Mouse (Mus musculus) kidney, embryonic 16.5 days (tissue): ENCODE data around the gene Mok. TPM values are rescaled to one million over a fixed set of nuclear protein-coding genes. Genes with fewer than 3 reads are reported as not detected.
A peak's percentile ranks its signal among the peaks of the same experiment; 100 is the strongest.

Experiments
- ATAC-seq: fragments of 200-750 bp; cut with Nextera tagmentation; 2 replicates; pipeline ENCODE4 v1.8.0; 2017; ENCODE audit warnings: moderate TSS enrichment; ENCODE audit not compliant: low FRiP score, low TSS enrichment
- H3K27ac ChIP-seq: fragments of 300-500 bp; sonication (generic); 2 replicates; pipeline ENCODE4 v1.5.1; 2014; ENCODE audit warnings: low read length
- H3K27me3 ChIP-seq: fragments of 300-500 bp; sonication (generic); 2 replicates; pipeline ENCODE4 v1.6.1; 2014; ENCODE audit warnings: low read length, control low read depth, mixed read lengths; ENCODE audit not compliant: insufficient read depth
- H3K36me3 ChIP-seq: fragments of 300-500 bp; sonication (generic); 2 replicates; pipeline ENCODE4 v1.6.1; 2014; ENCODE audit warnings: low read length, control low read depth, mixed read lengths; ENCODE audit not compliant: insufficient read depth
- H3K4me1 ChIP-seq: fragments of 300-500 bp; sonication (generic); 2 replicates; pipeline ENCODE4 v1.6.1; 2014; ENCODE audit warnings: low read length, control low read depth, mixed read lengths; ENCODE audit not compliant: insufficient read depth
- H3K4me2 ChIP-seq: fragments of 300-500 bp; sonication (generic); replicated peaks from 2 replicates; pipeline ENCODE4 v1.6.1; 2014; ENCODE audit warnings: low read depth, low read length
- H3K4me3 ChIP-seq: fragments of 300-500 bp; sonication (generic); 2 replicates; pipeline ENCODE4 v1.5.1; 2014; ENCODE audit warnings: mild to moderate bottlenecking, low read length
- H3K9ac ChIP-seq: fragments of 300-500 bp; sonication (generic); replicated peaks from 2 replicates; pipeline ENCODE4 v1.6.1; 2014; ENCODE audit warnings: low read length
- H3K9me3 ChIP-seq: fragments of 300-500 bp; sonication (generic); 2 replicates; pipeline ENCODE4 v1.6.1; 2016; ENCODE audit warnings: low read length, control low read depth
- WGBS: fragments of 180-500 bp; shearing (Covaris S2); extraction: QIAGEN DNeasy Blood & Tissue Kit; methylation state at CpG from one replicate; pipeline ENCODE4 v1.1.7; 2014; 5-methylcytosine and 5-hydroxymethylcytosine counted together
- polyA plus RNA-seq: library from polyadenylated mRNA; unstranded; fragments of >200 nt; fragmentation: Nextera tagmentation; extraction: Ambion mirVana; gene quantifications from 2 replicates; pipeline ENCODE4 v1.2.1, GENCODE M21; 2015

Gene Mok
- polyA plus RNA-seq, result 7.2 and 8.2 TPM in 2 replicates

DNA sequence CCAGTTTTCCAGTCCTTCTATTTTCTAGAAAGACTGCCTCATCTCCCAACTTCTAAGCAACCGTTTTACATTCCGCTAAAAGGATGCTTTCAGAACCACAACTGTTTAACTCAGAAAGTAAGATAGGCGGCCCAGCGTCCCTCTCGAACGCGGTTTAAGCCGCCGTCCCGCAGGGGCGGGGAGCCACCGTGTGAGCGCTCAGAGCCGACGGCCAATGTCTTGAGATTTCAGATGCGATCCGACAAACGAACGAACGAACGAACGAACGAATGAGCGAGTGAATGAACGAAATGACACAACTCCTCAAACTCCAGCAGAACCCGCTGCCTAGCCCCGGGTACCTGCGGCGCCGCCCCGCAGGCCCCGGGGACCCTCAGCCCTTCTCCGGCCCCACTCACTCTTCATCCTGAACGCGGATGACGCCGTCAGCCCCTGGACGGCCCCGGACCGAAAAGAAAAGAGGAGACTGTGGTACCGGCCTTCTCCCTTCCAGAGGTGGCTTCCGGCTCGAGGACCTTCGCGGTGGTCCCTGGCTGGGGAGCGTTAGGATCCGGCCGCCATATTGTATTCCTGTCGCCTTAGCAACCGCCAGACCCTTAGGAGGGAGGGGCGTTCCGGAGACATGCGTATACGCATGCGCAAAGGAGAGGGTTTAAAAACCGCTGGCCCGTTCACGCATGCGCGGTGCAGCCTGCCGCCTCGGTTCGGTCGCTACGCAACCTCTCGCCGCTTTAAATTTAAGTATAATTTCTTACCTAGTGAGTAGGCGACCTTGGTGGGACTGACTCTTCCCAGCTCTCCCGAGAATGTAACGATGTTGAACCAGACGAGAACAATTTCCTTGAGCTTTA lies at the start of gene Mok:
Mok (minus strand) TSS at position 592 of the 851 bp plus-strand sequence.
- peak within 1 kb of the TSS; percentile 78 for H3K4me2 ChIP-seq
- H3K4me3 ChIP-seq, result peak within 1 kb of the TSS; percentile 86
- H3K27me3 ChIP-seq, result no peaks in the 10 kb centered on the region
- no peaks in the 10 kb centered on the region for H3K36me3 ChIP-seq
- H3K27ac ChIP-seq, result 0 out of 2 replicates have a peak within 1 kb of the TSS, but pooled peaks have one; percentile 20
- peak; percentile 43 for ATAC-seq
- H3K9ac ChIP-seq, result peak within 1 kb of the TSS; percentile 71
- H3K9me3 ChIP-seq, result no peaks in the 10 kb centered on the region
- WGBS, result under 1% methylated on average over 71 of the region's 71 CpGs
- H3K4me1 ChIP-seq, result peaks cover 14% of the 10 kb centered on the region

DNA sequence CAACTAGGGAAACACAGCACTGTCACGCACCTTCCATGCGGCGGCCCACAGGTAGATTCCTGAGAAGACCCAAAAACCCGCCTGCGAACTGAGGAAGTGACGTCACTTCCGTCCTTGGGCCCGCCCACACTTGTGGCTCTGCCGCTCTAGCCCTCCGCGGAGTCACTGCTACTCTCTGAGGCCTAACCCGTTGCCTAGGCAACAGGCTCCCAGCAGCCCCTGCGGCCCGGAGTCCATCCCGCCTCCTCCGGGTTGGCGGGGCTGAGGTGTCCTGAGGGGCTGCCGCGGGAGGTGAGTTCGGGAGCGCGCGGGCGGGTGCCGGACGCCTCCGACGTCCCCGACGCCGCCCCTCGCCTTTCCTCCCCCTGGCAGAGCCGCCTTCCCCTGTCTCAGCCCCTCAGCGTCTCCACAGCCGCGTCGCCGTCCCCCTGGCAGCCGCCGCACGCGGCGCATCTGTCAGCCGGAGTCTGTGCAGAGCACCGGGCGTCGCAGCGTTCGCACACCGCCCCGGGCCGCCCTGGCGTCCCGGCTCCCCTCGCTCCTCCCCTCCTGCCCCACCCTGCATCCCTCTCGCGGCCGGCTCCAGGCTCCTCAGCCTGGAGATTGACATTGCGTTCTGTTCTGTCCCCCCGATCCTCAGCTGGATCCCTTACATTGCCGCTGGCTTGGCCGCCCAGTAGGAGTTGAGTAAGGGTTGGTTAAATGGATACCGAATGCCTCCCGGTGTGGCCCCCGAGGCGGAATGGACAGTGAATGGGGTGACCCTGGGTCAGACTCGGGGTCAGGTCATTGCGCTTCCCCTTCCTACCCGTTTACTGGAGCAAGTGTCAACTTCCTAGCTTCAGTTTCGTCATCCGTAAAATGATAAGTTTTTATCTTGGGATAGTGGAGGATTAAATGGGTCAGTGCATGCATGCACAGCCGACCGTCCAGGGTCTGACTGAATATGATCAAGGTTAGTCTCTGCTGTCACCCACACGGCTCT lies 48.6 kb upstream of the Mok start, which contains the start of the genes Cinp and Tecpr2:
Cinp (minus strand) TSS at position 110 of the 985 bp plus-strand sequence.
Tecpr2 (plus strand) TSS at position 229 of the 985 bp plus-strand sequence.
- under 1% methylated on average over 68 of the region's 74 CpGs for WGBS
- peak; percentile 99 for ATAC-seq
- H3K36me3 ChIP-seq, result no peaks in the 10 kb centered on the region

DNA sequence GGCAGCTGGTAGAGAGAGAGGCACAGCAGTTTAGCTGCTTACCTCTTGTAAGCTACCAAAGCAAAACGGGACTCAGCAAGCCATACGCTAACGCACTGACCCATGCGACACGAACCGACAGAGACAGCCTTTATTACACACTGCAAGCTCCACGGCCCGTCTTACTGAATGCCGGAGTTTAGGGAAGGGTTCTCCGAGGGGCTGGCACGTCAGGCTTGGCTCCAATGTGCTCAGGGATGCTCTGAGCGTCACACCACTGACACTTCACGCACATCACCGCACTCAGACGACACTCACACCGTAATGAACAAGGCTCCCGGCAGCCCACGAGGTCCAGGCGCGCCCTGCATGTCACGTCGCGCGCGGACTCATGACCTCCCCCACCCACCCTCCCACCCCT lies 47.9 kb upstream of the Mok start:
- Histone ChIP-seq H3K4me2 (peak overlapping the region; percentile 73), H3K9me3 (no peaks in the 10 kb centered on the region), H3K4me3 (peak overlapping the region; percentile 86), H3K4me1 (peaks cover 15% of the 10 kb centered on the region), H3K27me3 (no peaks in the 10 kb centered on the region), H3K36me3 (no peaks in the 10 kb centered on the region), H3K27ac (no peak overlapping the region), H3K9ac (peak overlapping the region; percentile 90)
- under 1% methylated on average over 25 of the region's 25 CpGs for WGBS
- peak; percentile 63 for ATAC-seq

More for the DNA sequence above, 48.6 kb upstream of the Mok start, which contains the start of the genes Cinp and Tecpr2:
- Histone ChIP-seq H3K27me3 (no peaks in the 10 kb centered on the region), H3K27ac (peak within 1 kb of the TSS; percentile 79), H3K9ac (peak within 1 kb of the TSS; percentile 90), H3K4me3 (peak within 1 kb of the TSS; percentile 86), H3K4me2 (peak within 1 kb of the TSS; percentile 96), H3K4me1 (peaks cover 15% of the 10 kb centered on the region), H3K9me3 (no peaks in the 10 kb centered on the region)

DNA sequence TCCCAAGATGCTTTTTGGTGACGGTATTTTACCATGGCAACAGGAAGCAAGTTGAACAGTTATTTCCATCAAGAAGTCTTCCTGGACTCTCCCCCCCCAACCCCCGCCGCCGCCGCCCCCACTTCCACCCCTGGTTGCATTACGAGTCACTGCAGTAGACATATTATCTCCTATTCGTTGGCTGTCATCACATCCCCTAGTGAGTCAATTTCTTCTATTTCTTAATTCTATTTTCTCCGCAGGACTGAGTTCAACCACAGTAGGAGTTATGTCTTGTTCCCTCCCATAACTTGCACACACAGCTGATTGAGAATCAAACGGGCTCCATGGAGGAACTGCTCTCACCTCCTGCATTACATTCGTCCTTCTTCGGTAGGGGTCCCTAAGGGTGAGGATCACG lies 47.4 kb upstream of the Mok start:
- ATAC-seq, result no peak
- peaks cover 15% of the 10 kb centered on the region for H3K4me1 ChIP-seq
- 29% methylated on average over 12 of the region's 12 CpGs for WGBS
- no peaks in the 10 kb centered on the region for H3K9me3 ChIP-seq
- peak overlapping the region; percentile 73 for H3K4me2 ChIP-seq
- H3K27me3 ChIP-seq, result no peaks in the 10 kb centered on the region
- no peak overlapping the region for H3K27ac ChIP-seq
- peak overlapping the region; percentile 86 for H3K4me3 ChIP-seq
- H3K36me3 ChIP-seq, result 0 out of 2 replicates have a peak, but pooled peaks cover 1% of the 10 kb centered on the region
- H3K9ac ChIP-seq, result peak overlapping the region; percentile 90

DNA sequence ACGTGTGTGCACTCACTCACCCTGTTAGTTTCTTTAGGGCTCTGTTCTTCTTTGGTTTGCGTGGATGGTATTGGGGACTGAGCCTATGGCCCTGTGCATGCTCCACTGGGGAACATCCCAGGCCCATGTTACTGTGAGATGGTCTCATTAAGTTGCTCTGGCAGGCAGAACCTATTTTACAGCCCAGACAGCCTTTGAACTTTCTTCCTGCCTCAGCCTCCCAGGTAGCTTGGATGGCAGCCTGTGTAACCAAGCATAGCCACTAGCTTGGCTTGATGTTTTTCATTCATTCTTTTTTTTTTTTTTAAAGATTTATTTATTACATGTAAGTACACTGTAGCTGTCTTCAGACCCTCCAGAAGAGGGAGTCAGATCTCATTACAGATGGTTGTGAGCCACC lies 44.5 kb upstream of the Mok start:
- no peak for ATAC-seq
- H3K9ac ChIP-seq, result no peak overlapping the region
- 0 out of 2 replicates have a peak, but pooled peaks cover 16% of the 10 kb centered on the region for H3K36me3 ChIP-seq
- no peaks in the 10 kb centered on the region for H3K9me3 ChIP-seq
- H3K27ac ChIP-seq, result no peak overlapping the region
- no peak overlapping the region for H3K4me3 ChIP-seq
- 85% methylated on average over 2 of the region's 2 CpGs for WGBS
- peaks cover 15% of the 10 kb centered on the region for H3K4me1 ChIP-seq
- H3K27me3 ChIP-seq, result no peaks in the 10 kb centered on the region
- no peak overlapping the region for H3K4me2 ChIP-seq

DNA sequence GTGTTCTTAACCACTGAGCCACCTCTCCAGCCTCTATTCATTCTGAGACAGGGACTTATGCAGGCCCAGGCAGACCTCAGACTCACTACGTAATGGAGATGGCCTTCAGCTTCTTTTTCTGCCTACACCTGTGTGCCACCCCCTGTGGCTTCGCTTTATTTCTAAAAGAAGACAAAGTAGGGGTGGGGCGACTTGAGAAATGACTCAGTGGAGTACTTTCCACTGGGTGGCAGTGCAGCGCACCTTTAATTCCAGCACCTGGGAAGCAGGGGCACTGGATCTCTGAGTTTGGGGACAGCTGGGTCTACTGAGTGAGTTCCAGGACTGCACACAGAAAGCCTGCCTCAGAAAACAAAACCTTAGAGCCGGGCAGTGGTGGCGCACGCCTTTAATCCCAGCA lies 41.6 kb upstream of the Mok start:
- ATAC-seq, result no peak
- no peak overlapping the region for H3K9ac ChIP-seq
- WGBS, result 89% methylated on average over 7 of the region's 7 CpGs
- no peaks in the 10 kb centered on the region for H3K4me1 ChIP-seq
- no peak overlapping the region for H3K4me3 ChIP-seq
- no peak overlapping the region for H3K4me2 ChIP-seq
- H3K36me3 ChIP-seq, result peaks cover 38% of the 10 kb centered on the region
- H3K27ac ChIP-seq, result no peak overlapping the region
- no peaks in the 10 kb centered on the region for H3K27me3 ChIP-seq
- no peaks in the 10 kb centered on the region for H3K9me3 ChIP-seq

DNA sequence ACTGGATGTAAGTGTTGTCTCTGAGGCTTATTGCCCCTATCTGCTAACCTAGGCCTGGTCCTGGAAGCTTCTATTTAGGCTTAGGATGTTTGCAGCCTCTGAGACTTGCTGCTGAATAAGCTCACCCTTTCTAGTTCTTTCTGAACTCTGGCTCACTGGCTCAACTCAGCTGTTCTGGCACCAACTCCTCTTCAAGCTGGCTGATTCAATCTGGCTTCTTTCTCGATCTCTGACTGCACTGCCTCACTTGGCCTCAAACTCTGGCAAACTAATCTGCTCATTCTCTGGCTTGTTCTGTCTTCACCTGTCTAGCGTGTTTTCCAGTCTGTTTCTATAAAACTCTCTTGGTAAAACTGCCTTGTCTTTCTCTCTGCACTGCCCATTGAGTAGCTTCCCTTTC lies 34.6 kb upstream of the Mok start:
- no peak for ATAC-seq
- H3K4me3 ChIP-seq, result no peak overlapping the region
- H3K9me3 ChIP-seq, result no peaks in the 10 kb centered on the region
- H3K27ac ChIP-seq, result no peak overlapping the region
- peaks cover 68% of the 10 kb centered on the region for H3K36me3 ChIP-seq
- H3K4me1 ChIP-seq, result no peaks in the 10 kb centered on the region
- no peaks in the 10 kb centered on the region for H3K27me3 ChIP-seq
- H3K9ac ChIP-seq, result no peak overlapping the region
- 92% methylated on average over 2 of the region's 2 CpGs for WGBS
- H3K4me2 ChIP-seq, result no peak overlapping the region

DNA sequence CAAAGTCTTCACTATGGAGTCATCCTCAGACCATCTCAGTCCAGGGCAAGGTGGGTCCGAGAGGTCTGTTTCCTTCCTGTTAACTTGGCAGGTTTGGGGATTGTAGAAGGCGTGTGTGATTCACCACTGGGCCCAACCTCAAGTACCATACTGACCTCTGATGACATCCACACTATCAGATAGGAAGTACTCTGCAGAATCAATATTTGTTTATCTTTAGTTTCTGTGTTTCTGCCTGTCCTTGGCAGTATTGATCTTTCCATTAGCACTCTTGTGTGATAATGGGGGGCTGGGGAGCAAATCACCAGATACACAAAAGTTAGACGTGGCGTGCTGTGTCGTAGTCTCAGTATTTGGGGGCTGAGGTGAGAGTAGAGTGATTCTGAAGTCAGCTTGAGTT lies 30.5 kb upstream of the Mok start:
- WGBS, result 97% methylated on average over 5 of the region's 5 CpGs
- ATAC-seq, result no peak
- Histone ChIP-seq H3K9ac (no peak overlapping the region), H3K4me2 (no peak overlapping the region), H3K4me1 (no peaks in the 10 kb centered on the region), H3K4me3 (no peak overlapping the region), H3K27ac (no peak overlapping the region), H3K9me3 (no peaks in the 10 kb centered on the region), H3K36me3 (peaks cover 52% of the 10 kb centered on the region), H3K27me3 (no peaks in the 10 kb centered on the region)

DNA sequence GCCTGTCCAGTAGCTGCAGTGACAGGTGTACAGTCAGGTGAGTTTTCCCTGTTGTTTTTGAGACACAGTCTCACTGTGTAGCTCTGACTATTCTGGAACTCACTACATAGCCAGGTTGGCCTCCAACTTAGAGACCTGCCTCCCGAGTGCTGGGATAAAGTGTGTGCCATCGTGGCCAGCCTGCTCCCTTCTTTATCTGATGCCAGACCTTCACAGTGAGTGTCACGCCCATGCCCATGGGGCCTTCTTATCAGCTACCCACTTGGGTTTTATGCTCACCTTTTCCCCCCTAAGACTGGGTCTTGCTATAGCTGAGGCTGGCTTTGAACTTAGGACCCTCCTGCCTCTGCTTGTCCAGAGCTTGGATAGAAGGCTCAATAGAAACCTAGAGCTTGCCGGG lies 29.4 kb upstream of the Mok start:
- no peak overlapping the region for H3K9ac ChIP-seq
- H3K27ac ChIP-seq, result no peak overlapping the region
- peaks cover 43% of the 10 kb centered on the region for H3K36me3 ChIP-seq
- no peak overlapping the region for H3K4me2 ChIP-seq
- WGBS, result 89% methylated on average over 4 of the region's 4 CpGs
- no peak for ATAC-seq
- H3K4me1 ChIP-seq, result no peaks in the 10 kb centered on the region
- no peak overlapping the region for H3K4me3 ChIP-seq
- no peaks in the 10 kb centered on the region for H3K9me3 ChIP-seq
- no peaks in the 10 kb centered on the region for H3K27me3 ChIP-seq
